Mouse (Mus musculus) liver, embryonic 14 days (tissue): ENCODE results near the gene Tubb4b. TPM values are rescaled to one million over a fixed set of nuclear protein-coding genes. Genes with fewer than 3 reads are reported as not detected.

Experiments
- polyA plus RNA-seq: library from polyadenylated mRNA; depleted of rRNA; stranded (reverse); fragments of >200 nt; gene quantifications from 2 replicates; pipeline ENCODE4 v1.2.3, GENCODE M21; 2012; rRNA removed

Tubb4b gene
- 658 and 704 TPM in 2 replicates for polyA plus RNA-seq

GRCm38 (mm10) chr2:25224492-25224765 is at the start of gene Tubb4b:
Gene Tubb4b (minus strand): TSS chr2:25224702.

GRCm38 (mm10) chr2:25271827-25272511 is 47.5 kb upstream of the Tubb4b start, which contains the start of the genes Ssna1 and Anapc2:
Gene Ssna1 (minus strand): TSS chr2:25272438.
Gene Anapc2 (plus strand): TSS chr2:25272478.

GRCm38 (mm10) chr2:25262291-25262767 is 37.8 kb upstream of the Tubb4b start, which contains the start of gene Tprn:
Gene Tprn (plus strand): TSS chr2:25262618.

DNA sequence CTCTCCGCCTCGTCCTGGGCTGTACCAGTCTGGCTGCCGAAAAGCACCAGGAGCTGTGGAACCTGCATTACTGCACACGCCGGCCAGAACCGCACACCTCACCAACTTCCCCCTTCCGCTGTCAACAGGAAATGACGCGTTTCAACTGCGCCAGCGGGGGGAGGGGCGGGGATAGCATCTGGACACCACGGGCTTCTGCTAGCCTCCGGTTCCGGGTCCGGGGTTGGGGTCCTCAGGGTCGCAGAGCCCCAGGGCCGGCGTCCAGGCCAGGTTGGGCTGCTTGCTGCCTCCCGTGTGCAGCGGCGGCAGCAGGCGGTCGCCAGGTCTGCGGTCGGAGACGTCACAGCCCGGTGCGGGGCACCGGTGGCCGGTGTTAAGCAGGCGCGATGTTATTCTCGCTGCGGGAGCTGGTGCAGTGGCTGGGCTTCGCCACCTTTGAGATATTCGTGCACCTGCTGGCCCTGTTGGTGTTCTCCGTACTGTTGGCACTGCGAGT is 30.8 kb upstream of the Tubb4b start, which contains the start of gene Tmem203:
Gene Tmem203 (plus strand): TSS at position 156 of the 496 bp plus-strand sequence.

GRCm38 (mm10) chr2:25246183-25247072 is 21.9 kb upstream of the Tubb4b start, which contains the start of gene AL732309.1:
Gene AL732309.1 (minus strand): TSS chr2:25246863.

DNA sequence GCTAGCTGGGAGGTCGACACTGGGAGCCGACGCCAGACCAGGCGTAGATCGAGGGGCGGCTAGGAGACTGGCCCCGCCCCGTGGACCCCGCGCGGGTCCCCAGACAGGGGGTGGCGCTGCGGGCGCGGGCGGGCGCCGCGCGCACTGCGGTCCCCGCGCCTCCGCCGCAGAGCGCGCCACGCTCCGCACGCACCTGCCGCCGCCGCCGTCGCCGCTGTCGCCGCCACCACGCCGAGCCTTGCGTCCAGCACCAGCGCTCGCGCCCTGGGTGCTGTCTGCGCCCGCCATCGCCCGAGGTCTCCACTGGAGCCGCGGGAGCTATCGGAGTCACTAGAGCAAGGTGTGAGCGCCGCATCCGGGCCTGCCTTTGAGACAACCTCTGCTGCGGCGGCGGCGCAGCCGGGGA is 17.6 kb upstream of the Tubb4b start, which contains the start of the genes Rnf208 and Cysrt1:
Gene Rnf208 (plus strand): TSS at position 155 of the 406 bp plus-strand sequence.
Gene Cysrt1 (minus strand): TSS at position 352 of the 406 bp plus-strand sequence.

DNA sequence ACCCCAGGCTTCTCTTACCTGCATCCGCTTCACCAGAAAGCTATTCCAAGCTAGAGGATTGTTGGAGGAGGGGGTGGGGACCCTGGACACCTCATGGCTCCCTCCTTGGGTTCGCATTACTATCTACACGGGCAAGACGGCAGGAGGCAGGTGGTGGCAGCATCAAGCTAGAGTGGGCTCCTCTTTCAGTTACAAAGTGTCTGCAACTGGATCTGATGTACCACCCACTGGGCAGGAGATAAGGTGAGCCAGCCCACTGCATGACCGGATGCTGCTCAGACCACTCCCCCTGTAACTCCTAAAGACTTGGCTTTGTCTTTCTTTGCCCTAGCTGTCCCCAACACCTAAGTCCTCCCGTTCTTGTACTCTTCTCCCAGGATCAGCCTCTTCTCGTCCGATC is 12.1 kb upstream of the Tubb4b start, which contains the start of gene Rnf224:
Gene Rnf224 (minus strand): TSS at position 174 of the 400 bp plus-strand sequence.

GRCm38 (mm10) chr2:25234050-25234449 is 9.5 kb upstream of the Tubb4b start, which contains the start of gene Slc34a3:
Gene Slc34a3 (minus strand): TSS chr2:25234364.

GRCm38 (mm10) chr2:25218445-25218844 is 6.1 kb downstream of the Tubb4b start, which contains the start of gene Fam166a:
Gene Fam166a (plus strand): TSS chr2:25218745.

DNA sequence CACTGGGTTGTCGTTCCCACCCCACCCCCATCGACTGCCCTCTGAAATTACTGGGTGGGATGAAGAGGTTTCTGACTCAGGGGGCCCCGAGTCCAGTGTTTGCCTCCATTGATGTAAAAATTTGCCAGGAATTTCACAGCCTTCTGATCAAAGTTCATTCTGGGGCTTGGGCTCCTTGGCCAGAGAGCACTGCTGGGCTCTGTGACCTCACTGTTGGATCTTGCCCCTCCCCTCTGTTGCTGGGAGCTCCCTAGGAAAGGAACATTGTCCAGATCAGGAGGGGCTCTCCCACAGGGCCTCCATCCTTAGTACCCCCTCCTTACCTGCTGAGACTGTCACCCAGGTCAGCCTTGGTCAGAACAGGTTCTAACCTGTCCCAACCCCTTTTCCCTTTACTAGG is 10.1 kb downstream of the Tubb4b start, which contains the start of gene Stpg3:
Gene Stpg3 (minus strand): TSS at position 194 of the 400 bp plus-strand sequence.

DNA sequence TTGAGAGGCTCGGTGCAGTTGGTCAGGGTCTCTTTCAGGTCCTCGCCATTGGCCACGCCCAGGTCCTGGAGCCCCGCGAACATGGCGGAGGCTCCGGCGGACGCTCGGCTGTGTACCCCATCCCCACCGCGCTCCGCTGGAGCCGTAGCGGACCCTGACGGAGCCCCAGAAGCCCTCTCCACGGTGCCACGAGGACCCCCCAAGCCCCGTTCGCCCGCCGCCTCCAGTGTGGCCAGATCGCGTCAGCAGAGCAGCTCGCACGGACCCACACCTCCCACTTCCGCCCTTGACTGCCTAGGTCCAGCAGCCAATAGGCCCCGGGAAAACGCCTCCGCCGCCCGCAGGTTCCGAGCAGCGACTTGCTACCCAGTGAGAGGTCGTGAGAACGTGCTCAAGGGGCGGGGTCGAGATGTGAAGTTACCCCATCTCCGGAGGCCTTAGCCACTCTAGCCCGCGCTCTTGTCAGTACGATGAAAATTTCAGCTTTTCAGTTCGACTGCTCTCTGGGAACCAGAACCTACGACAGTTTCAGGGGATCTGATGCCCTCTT is 13.3 kb downstream of the Tubb4b start, which contains the start of gene Nelfb:
Gene Nelfb (minus strand): TSS at position 369 of the 550 bp plus-strand sequence.

GRCm38 (mm10) chr2:25196172-25196954 is 28.1 kb downstream of the Tubb4b start, which contains the start of gene Tor4a:
Gene Tor4a (minus strand): TSS chr2:25196886.

DNA sequence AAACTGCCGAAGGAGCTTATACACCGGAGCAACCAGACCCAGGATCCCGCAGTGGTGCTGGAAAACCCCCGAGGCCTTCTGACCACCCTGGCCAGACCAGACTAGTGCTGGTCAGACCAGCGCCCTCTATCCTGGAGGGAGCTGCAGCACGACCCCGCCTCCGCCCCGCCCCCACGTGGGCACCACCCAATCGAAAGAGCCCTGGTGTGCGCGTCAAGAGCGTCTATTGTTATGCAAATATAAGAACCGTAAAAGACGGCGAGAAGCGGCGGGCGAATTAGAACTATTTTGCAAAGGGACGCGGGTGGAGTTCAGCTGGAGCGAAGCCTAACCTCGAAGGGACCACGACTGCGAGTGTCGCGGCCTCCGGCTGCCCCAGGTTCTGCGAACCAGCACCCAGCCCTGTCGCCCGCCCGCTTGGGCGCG is 44.0 kb downstream of the Tubb4b start, which contains the start of gene Nrarp:
Gene Nrarp (plus strand): TSS at position 281 of the 426 bp plus-strand sequence.

Other genes with a start within 250 kb of the Tubb4b start
- 49.6 and 55.1 TPM in 2 replicates for gene Mrpl41, start 249.6 kb downstream of the Tubb4b start, polyA plus RNA-seq
- 9.3 and 10.1 TPM in 2 replicates for gene Pnpla7, start 248.7 kb downstream of the Tubb4b start, polyA plus RNA-seq
- 9.4 and 9.6 TPM in 2 replicates for gene Nsmf, start 170.3 kb downstream of the Tubb4b start, polyA plus RNA-seq
- 4.1 and 5.2 TPM in 2 replicates for gene Entpd8, start 144.4 kb downstream of the Tubb4b start, polyA plus RNA-seq
- 1.2 and 1.5 TPM in 2 replicates for gene Noxa1, start 129.6 kb downstream of the Tubb4b start, polyA plus RNA-seq
- gene Nrarp, start 43.9 kb downstream of the Tubb4b start, polyA plus RNA-seq: 3.4 and 4.2 TPM in 2 replicates
- gene Tor4a, start 27.8 kb downstream of the Tubb4b start, polyA plus RNA-seq: 2.9 and 4.0 TPM in 2 replicates
- 16.1 and 18.8 TPM in 2 replicates for gene Nelfb, start 13.2 kb downstream of the Tubb4b start, polyA plus RNA-seq
- gene Stpg3, start 10.1 kb downstream of the Tubb4b start, polyA plus RNA-seq: not detected in 2 replicates
- gene Fam166a, start 6.0 kb downstream of the Tubb4b start, polyA plus RNA-seq: 0.03 and 1.2 TPM in 2 replicates
- not detected in 2 replicates for gene Slc34a3, start 9.7 kb upstream of the Tubb4b start, polyA plus RNA-seq
- 0.02 TPM in 1 of 2 replicates, not detected in the other for gene Rnf224, start 12.1 kb upstream of the Tubb4b start, polyA plus RNA-seq
- 0.60 and 0.69 TPM in 2 replicates for gene Rnf208, start 17.6 kb upstream of the Tubb4b start, polyA plus RNA-seq
- gene Cysrt1, start 17.8 kb upstream of the Tubb4b start, polyA plus RNA-seq: not detected in 2 replicates
- gene AL732309.1, start 22.2 kb upstream of the Tubb4b start, polyA plus RNA-seq: 4.7 and 5.3 TPM in 2 replicates
- gene Tmem203, start 30.7 kb upstream of the Tubb4b start, polyA plus RNA-seq: 6.5 and 7.9 TPM in 2 replicates
- gene Tprn, start 37.9 kb upstream of the Tubb4b start, polyA plus RNA-seq: 2.0 and 3.1 TPM in 2 replicates
- 70.9 and 83.9 TPM in 2 replicates for gene Ssna1, start 47.7 kb upstream of the Tubb4b start, polyA plus RNA-seq
- 21.4 and 24.9 TPM in 2 replicates for gene Anapc2, start 47.8 kb upstream of the Tubb4b start, polyA plus RNA-seq
- gene Tmem210, start 63.4 kb upstream of the Tubb4b start, polyA plus RNA-seq: not detected in 2 replicates
- gene Lrrc26, start 65.2 kb upstream of the Tubb4b start, polyA plus RNA-seq: 0.02 TPM in 1 of 2 replicates, not detected in the other
- gene Grin1, start 94.5 kb upstream of the Tubb4b start, polyA plus RNA-seq: 0.02 and 0.03 TPM in 2 replicates
- gene Man1b1, start 107.6 kb upstream of the Tubb4b start, polyA plus RNA-seq: 5.0 and 8.0 TPM in 2 replicates
- 9.5 and 11.0 TPM in 2 replicates for gene Dpp7, start 131.7 kb upstream of the Tubb4b start, polyA plus RNA-seq
- gene Uap1l1, start 141.0 kb upstream of the Tubb4b start, polyA plus RNA-seq: 3.3 and 4.3 TPM in 2 replicates
- 18.3 and 19.0 TPM in 2 replicates for gene Sapcd2, start 147.6 kb upstream of the Tubb4b start, polyA plus RNA-seq
- 0.18 and 0.22 TPM in 2 replicates for gene Entpd2, start 171.2 kb upstream of the Tubb4b start, polyA plus RNA-seq
- gene Npdc1, start 174.6 kb upstream of the Tubb4b start, polyA plus RNA-seq: 3.2 and 3.7 TPM in 2 replicates
- gene Fut7, start 198.6 kb upstream of the Tubb4b start, polyA plus RNA-seq: 0.37 and 0.68 TPM in 2 replicates
- gene Abca2, start 204.0 kb upstream of the Tubb4b start, polyA plus RNA-seq: 1.9 and 2.4 TPM in 2 replicates
- 0.14 and 0.23 TPM in 2 replicates for gene Clic3, start 232.1 kb upstream of the Tubb4b start, polyA plus RNA-seq
- 7.5 and 7.9 TPM in 2 replicates for gene Paxx, start 236.4 kb upstream of the Tubb4b start, polyA plus RNA-seq
- gene Ptgds, start 245.3 kb upstream of the Tubb4b start, polyA plus RNA-seq: 0.21 TPM in 2 replicates